Mouse (Mus musculus) natural killer cell, adult 2 months (primary cell): Measurements from ENCODE around the gene Gm21985.
"Not testable (repeated sequence)": the region's sequence is repeated elsewhere in the genome, so short reads cannot be mapped to it uniquely, and the experiment has no call there.

Experiments used
- DNase-seq, 2 experiments: peaks; one replicate each; pipeline ENCODE4 v3.0.0; 2022; ENCODE audit warnings: low spot score in 2 of 2

Gm21985 gene

GRCm38 (mm10) chr2:112391346-112392000, 125.4 kb downstream of the Gm21985 start:
- no peak for DNase-seq

- DNase-seq: no peak
Observed at GRCm38 (mm10) chr2:112392689-112393088, 126.6 kb downstream of the Gm21985 start.

GRCm38 (mm10) chr2:112393958-112394357, 127.8 kb downstream of the Gm21985 start:
- DNase-seq: no peak

- DNase-seq: no peak
Observed at GRCm38 (mm10) chr2:112396649-112397048, 130.5 kb downstream of the Gm21985 start.

- no peak for DNase-seq
Observed at GRCm38 (mm10) chr2:112407030-112407429, 140.9 kb downstream of the Gm21985 start.

GRCm38 (mm10) chr2:112425308-112425707, 159.2 kb downstream of the Gm21985 start:
- DNase-seq: no peak

- not testable (repeated sequence) for DNase-seq
Observed at GRCm38 (mm10) chr2:112428534-112428933, 162.4 kb downstream of the Gm21985 start.

GRCm38 (mm10) chr2:112429665-112430064, 163.6 kb downstream of the Gm21985 start:
- DNase-seq: no peak

- DNase-seq: no peak
Observed at GRCm38 (mm10) chr2:112430403-112430802, 164.3 kb downstream of the Gm21985 start.

- no peak for DNase-seq
Observed at GRCm38 (mm10) chr2:112432523-112432922, 166.4 kb downstream of the Gm21985 start.

- no peak for DNase-seq
Observed at GRCm38 (mm10) chr2:112433359-112433758, 167.2 kb downstream of the Gm21985 start.

GRCm38 (mm10) chr2:112436292-112436691, 170.2 kb downstream of the Gm21985 start:
- DNase-seq: no peak

- DNase-seq: no peak
Observed at GRCm38 (mm10) chr2:112437589-112437988, 171.5 kb downstream of the Gm21985 start.

GRCm38 (mm10) chr2:112443491-112443890, 177.4 kb downstream of the Gm21985 start:
- DNase-seq: no peak

- no peak for DNase-seq
Observed at GRCm38 (mm10) chr2:112445511-112445910, 179.4 kb downstream of the Gm21985 start.

GRCm38 (mm10) chr2:112448046-112448445, 181.9 kb downstream of the Gm21985 start:
- peak in 1 of 2 experiments; percentile 2 for DNase-seq

- no peak for DNase-seq
Observed at GRCm38 (mm10) chr2:112448510-112449059, 182.5 kb downstream of the Gm21985 start.

- peak in 1 of 2 experiments; percentile 31 for DNase-seq
Observed at GRCm38 (mm10) chr2:112449597-112450296, 183.6 kb downstream of the Gm21985 start.

GRCm38 (mm10) chr2:112452513-112452912, 186.4 kb downstream of the Gm21985 start:
- DNase-seq: not testable (repeated sequence)

GRCm38 (mm10) chr2:112454125-112454861, 188.2 kb downstream of the Gm21985 start:
- no peak for DNase-seq

GRCm38 (mm10) chr2:112454862-112455564, 188.9 kb downstream of the Gm21985 start, which contains the start of gene Emc7:
TSS of gene Emc7 (plus strand) at chr2:112454997.
- peak; percentile 93 to 96 for DNase-seq
